8 mouse cellular contexts compared by ENCODE assay signal in genomic region chr14:55148363-55148915, GRCm38 (mm10). TPM values are rescaled to one million over a fixed set of nuclear protein-coding genes. Genes with fewer than 3 reads are reported as not detected.
DNase-seq lines count a peak whose midpoint lies in the region; ATAC-seq and TF ChIP-seq lines count a peak whose summit lies in the region.

No protein-coding gene starts in this region.

- DNase-seq in T-cell, adult 2 months (ENCODE audit: low spot score): peak; percentile 50
- peak; percentile 92 for DNase-seq in cerebellum, postnatal 14 days
- DNase-seq in gastrocnemius, postnatal 14 days: peak; percentile 60
- DNase-seq in kidney, postnatal 0 days (ENCODE audit: low spot score): peak; percentile 79
- peak; percentile 72 for DNase-seq in liver, postnatal 0 days
- DNase-seq in ovary, postnatal 14 days (ENCODE audit: low spot score): peak; percentile 57
- peak; percentile 13 to 28 for DNase-seq in urinary bladder, postnatal 36 days (ENCODE audit: low spot score in 2 of 2)

- WGBS in kidney, postnatal 0 days: 24% methylated on average over 5 of the region's 5 CpGs
- WGBS in liver, postnatal 0 days (ENCODE audit: insufficient replicate concordance): 36% methylated on average over 5 of the region's 5 CpGs

- no peak overlapping the region for H3K4me2 ChIP-seq in kidney, postnatal 0 days (ENCODE audit: low read length)
- no peak overlapping the region for H3K4me2 ChIP-seq in liver, postnatal 0 days (ENCODE audit: low read depth, low read length)

- no peak overlapping the region for H3K27ac ChIP-seq in kidney, postnatal 0 days
- H3K27ac ChIP-seq in liver, postnatal 0 days (ENCODE audit: low read depth): no peak overlapping the region

- H3ac ChIP-seq in C2C12 (ENCODE audit: control insufficient read depth, insufficient read length, low read depth): no peak overlapping the region

- no peak for ATAC-seq in kidney, postnatal 0 days (replicated peaks; ENCODE audit: low FRiP score, low read depth)
- ATAC-seq in liver, postnatal 0 days: no peak

- H3K4me3 ChIP-seq in C2C12 (ENCODE audit: insufficient read depth, poor library complexity, severe bottlenecking): no peak overlapping the region
- H3K4me3 ChIP-seq in kidney, postnatal 0 days (replicated peaks; ENCODE audit: low read depth, low read length): no peak overlapping the region
- no peak overlapping the region for H3K4me3 ChIP-seq in liver, postnatal 0 days (ENCODE audit: low read depth, low read length)

- no peaks in the 10 kb centered on the region for H3K9me3 ChIP-seq in kidney, postnatal 0 days (replicated peaks; ENCODE audit: low read length)
- no peaks in the 10 kb centered on the region for H3K9me3 ChIP-seq in liver, postnatal 0 days (ENCODE audit: low read length)

- peaks cover 35% of the 10 kb centered on the region for H3K27me3 ChIP-seq in C2C12 (ENCODE audit: control insufficient read depth, insufficient read depth, insufficient read length)
- H3K27me3 ChIP-seq in kidney, postnatal 0 days (ENCODE audit: insufficient read depth, low read length): no peaks in the 10 kb centered on the region
- H3K27me3 ChIP-seq in liver, postnatal 0 days (ENCODE audit: insufficient read depth, low read length): no peaks in the 10 kb centered on the region

- H3K4me1 ChIP-seq in kidney, postnatal 0 days (replicated peaks; ENCODE audit: insufficient read depth, low read length): no peaks in the 10 kb centered on the region
- H3K4me1 ChIP-seq in liver, postnatal 0 days (ENCODE audit: insufficient read depth): peaks cover 3% of the 10 kb centered on the region; the same call in 1 of the 2 replicates

- TF ChIP-seq CTCF in C2C12 (IDR thresholded peaks at IDR 0.05; ENCODE audit: control insufficient read depth, insufficient read depth, insufficient read length): peak; percentile 35
- peak; percentile 91 for TF ChIP-seq CTCF in kidney, postnatal 0 days (IDR thresholded peaks at IDR 0.05; ENCODE audit: low read depth)
- peak; percentile 82 for TF ChIP-seq CTCF in liver, postnatal 0 days (IDR thresholded peaks at IDR 0.05; ENCODE audit: low read depth)

- intact Hi-C loops in gastrocnemius, postnatal 14 days (cut with DNase I; ENCODE audit: low total_unique reads): no loop called here

- no peaks in the 10 kb centered on the region for H3K79me3 ChIP-seq in C2C12 (ENCODE audit: low read depth)

- TF ChIP-seq EP300 in liver, postnatal 0 days (IDR thresholded peaks at IDR 0.05; ENCODE audit: low read depth): no peak

- no peaks in the 10 kb centered on the region for H3K79me2 ChIP-seq in C2C12 (ENCODE audit: control insufficient read depth, insufficient read depth)

- H3K36me3 ChIP-seq in C2C12 (ENCODE audit: control insufficient read depth, insufficient read depth): no peaks in the 10 kb centered on the region
- H3K36me3 ChIP-seq in kidney, postnatal 0 days (ENCODE audit: insufficient read depth, low read length): no peaks in the 10 kb centered on the region
- no peaks in the 10 kb centered on the region for H3K36me3 ChIP-seq in liver, postnatal 0 days (replicated peaks; ENCODE audit: insufficient read depth, low read length)

- no peak overlapping the region for H3K9ac ChIP-seq in kidney, postnatal 0 days (ENCODE audit: low read depth, low read length)
- no peak overlapping the region for H3K9ac ChIP-seq in liver, postnatal 0 days (replicated peaks)

TF ChIP-seq in C2C12, 6 proteins besides CTCF, POLR2A, EP300 and RAD21:
- no peak for TF ChIP-seq FOSL1 (IDR thresholded peaks at IDR 0.05; ENCODE audit: insufficient read depth, low read length, poor library complexity, severe bottlenecking)
- no peak for TF ChIP-seq MYOD1 (IDR thresholded peaks at IDR 0.05; ENCODE audit: control insufficient read depth, insufficient read length, low read depth)
- no peak for TF ChIP-seq MAX (IDR thresholded peaks at IDR 0.05)
- no peak for TF ChIP-seq CEBPB (IDR thresholded peaks at IDR 0.05; ENCODE audit: low read depth)
- no peak for TF ChIP-seq MYOG (IDR thresholded peaks at IDR 0.05; ENCODE audit: control insufficient read depth, extremely low read depth, insufficient read length)
- no peak for TF ChIP-seq USF1 (IDR thresholded peaks at IDR 0.05; ENCODE audit: low read depth)

RNA-seq across cellular contexts. Expression of gene Jph4, which starts 31.7 kb away (rescaled TPM):
- not detected for polyA plus RNA-seq in C2C12 (2012; fragmentation: generic; extraction: Trizol)
- total RNA-seq in gastrocnemius, postnatal 14 days (2021): under 1 TPM; 0.42 to 0.62 TPM
- polyA plus RNA-seq in kidney, postnatal 0 days (2015; fragmentation: Nextera tagmentation; extraction: Ambion mirVana): 0.30 and 0.34 TPM in 2 replicates
- polyA plus RNA-seq in liver, postnatal 0 days (2015; fragmentation: Nextera tagmentation; extraction: Ambion mirVana): not detected in 2 replicates

RNA-seq across cellular contexts. Expression of gene Ap1g2, which starts 42.0 kb away (rescaled TPM):
- 3.9 TPM for polyA plus RNA-seq in C2C12 (2012; fragmentation: generic; extraction: Trizol)
- 1 to 10 TPM; 4.1 to 7.0 TPM for total RNA-seq in gastrocnemius, postnatal 14 days (2021)
- polyA plus RNA-seq in kidney, postnatal 0 days (2015; fragmentation: Nextera tagmentation; extraction: Ambion mirVana): 15.8 and 16.8 TPM in 2 replicates
- polyA plus RNA-seq in liver, postnatal 0 days (2015; fragmentation: Nextera tagmentation; extraction: Ambion mirVana): 7.8 and 9.6 TPM in 2 replicates

RNA-seq across cellular contexts. Expression of gene Thtpa, which starts 53.9 kb away (rescaled TPM):
- polyA plus RNA-seq in C2C12 (2012; fragmentation: generic; extraction: Trizol): 11.5 TPM
- 10 to 100 TPM; 11.1 to 12.3 TPM for total RNA-seq in gastrocnemius, postnatal 14 days (2021)
- polyA plus RNA-seq in kidney, postnatal 0 days (2015; fragmentation: Nextera tagmentation; extraction: Ambion mirVana): 20.8 and 21.6 TPM in 2 replicates
- polyA plus RNA-seq in liver, postnatal 0 days (2015; fragmentation: Nextera tagmentation; extraction: Ambion mirVana): 5.9 and 7.0 TPM in 2 replicates

RNA-seq across cellular contexts. Expression of gene Zfhx2, which starts 56.3 kb away (rescaled TPM):
- polyA plus RNA-seq in C2C12 (2012; fragmentation: generic; extraction: Trizol): 0.63 TPM
- 1 to 10 TPM; 2.6 to 3.1 TPM for total RNA-seq in gastrocnemius, postnatal 14 days (2021)
- 2.0 and 2.4 TPM in 2 replicates for polyA plus RNA-seq in kidney, postnatal 0 days (2015; fragmentation: Nextera tagmentation; extraction: Ambion mirVana)
- 0.78 and 1.0 TPM in 2 replicates for polyA plus RNA-seq in liver, postnatal 0 days (2015; fragmentation: Nextera tagmentation; extraction: Ambion mirVana)

Comparison
In these comparisons a context has a peak if more than half of its experiments do, and no peak if none do; other contexts are left out.
1. CTCF ChIP-seq: peak in every context shown above with its lines; median percentile 91 in kidney, postnatal 0 days; 82 in liver, postnatal 0 days; 35 in C2C12.
2. DNase-seq: peak in every context shown above with its lines; median percentile 92 in cerebellum, postnatal 14 days; 79 in kidney, postnatal 0 days; 72 in liver, postnatal 0 days; 60 in gastrocnemius, postnatal 14 days; 57 in ovary, postnatal 14 days; 50 in T-cell, adult 2 months; 20 in urinary bladder, postnatal 36 days.